Comparison of ENCODE assay signal across 8 mouse cellular contexts in the genomic region with DNA sequence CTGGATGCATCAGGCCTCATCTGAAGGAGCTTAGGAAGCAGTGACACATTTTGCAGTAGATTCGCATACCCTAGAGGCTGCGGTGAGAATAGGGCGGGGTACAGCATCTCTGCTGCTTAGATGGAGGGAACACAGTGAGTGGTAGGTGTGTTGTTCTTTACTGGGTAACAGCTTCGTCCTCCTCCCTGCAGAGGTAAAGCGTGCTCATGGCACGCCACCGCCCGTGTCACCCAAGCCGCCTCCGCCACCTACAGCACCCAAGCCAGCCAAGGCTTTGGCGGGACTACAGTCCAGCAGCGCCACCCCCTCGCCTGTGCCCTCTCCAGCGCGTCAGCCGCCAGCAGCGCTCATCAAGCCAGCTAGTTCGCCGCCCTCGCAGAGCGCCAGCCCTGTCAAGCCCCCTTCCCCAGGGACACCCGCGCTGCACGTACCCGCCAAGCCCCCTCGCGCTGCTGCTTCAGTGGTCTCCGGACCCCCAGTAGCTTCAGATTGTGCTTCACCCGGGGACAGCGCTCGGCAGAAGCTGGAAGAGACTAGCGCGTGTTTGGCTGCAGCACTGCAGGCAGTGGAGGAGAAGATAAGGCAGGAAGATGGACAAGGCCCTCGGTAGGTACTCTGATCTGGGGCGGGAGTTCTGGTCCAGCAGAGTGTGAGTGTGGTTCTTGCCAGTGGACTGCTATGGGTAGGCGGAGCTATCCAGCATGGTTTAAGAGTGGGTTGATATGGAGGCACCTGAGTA. TPM values are rescaled to one million over a fixed set of nuclear protein-coding genes. Genes with fewer than 3 reads are reported as not detected.
DNase-seq lines count a peak whose midpoint lies in the region; ATAC-seq and TF ChIP-seq lines count a peak whose summit lies in the region.

No protein-coding gene starts in this region.

- H3K36me3 ChIP-seq in forebrain, embryonic 10.5 days (replicated peaks), result peaks cover 93% of the 10 kb centered on the region
- peaks cover 83% of the 10 kb centered on the region for H3K36me3 ChIP-seq in forebrain, embryonic 15.5 days
- H3K36me3 ChIP-seq in ES-Bruce4 (ENCODE audit: control insufficient read depth, insufficient read depth, low read length, poor library complexity, severe bottlenecking), result peaks cover 14% of the 10 kb centered on the region
- peaks cover 62% of the 10 kb centered on the region for H3K36me3 ChIP-seq in embryonic facial prominence, embryonic 12.5 days
- peaks cover 60% of the 10 kb centered on the region for H3K36me3 ChIP-seq in hindbrain, postnatal 0 days (ENCODE audit: insufficient read depth, low read length)
- H3K36me3 ChIP-seq in midbrain, embryonic 14.5 days (ENCODE audit: control insufficient read depth, insufficient read depth, low read length), result peaks cover 100% of the 10 kb centered on the region

- DNase-seq in forebrain, embryonic 10.5 days (ENCODE audit: extremely low spot score, low spot score), result no peak
- peak; percentile 59 for DNase-seq in hindbrain, postnatal 0 days (ENCODE audit: low spot score)
- DNase-seq in midbrain, embryonic 14.5 days, result peak; percentile 60
- no peak for DNase-seq in spleen, postnatal 14 days (ENCODE audit: low spot score in 2 of 2)
- no peak for DNase-seq in thymus, postnatal 25 days

- WGBS in forebrain, embryonic 10.5 days, result 34% methylated on average over 36 of the region's 36 CpGs
- WGBS in forebrain, embryonic 15.5 days, result 30% methylated on average over 35 of the region's 36 CpGs
- 24% methylated on average over 36 of the region's 36 CpGs for WGBS in embryonic facial prominence, embryonic 12.5 days
- 34% methylated on average over 36 of the region's 36 CpGs for WGBS in hindbrain, postnatal 0 days
- 34% methylated on average over 36 of the region's 36 CpGs for WGBS in midbrain, embryonic 14.5 days

- no peak overlapping the region for H3K9ac ChIP-seq in forebrain, embryonic 15.5 days (replicated peaks)
- H3K9ac ChIP-seq in ES-Bruce4 (ENCODE audit: low read depth, poor library complexity, severe bottlenecking), result no peak overlapping the region
- peak overlapping the region; percentile 33 for H3K9ac ChIP-seq in embryonic facial prominence, embryonic 12.5 days
- peak overlapping the region; percentile 21; the same call in 1 of the 2 replicates for H3K9ac ChIP-seq in hindbrain, postnatal 0 days (replicated peaks; ENCODE audit: low read length)
- H3K9ac ChIP-seq in midbrain, embryonic 14.5 days (replicated peaks; ENCODE audit: low read length), result no peak overlapping the region; the same call in 1 of the 2 replicates

- 0 out of 2 replicates have a peak overlapping the region, but pooled peaks have one; percentile 11 for H3K4me3 ChIP-seq in forebrain, embryonic 10.5 days
- H3K4me3 ChIP-seq in forebrain, embryonic 15.5 days, result no peak overlapping the region
- H3K4me3 ChIP-seq in ES-Bruce4 (ENCODE audit: low read depth, low read length), result peak overlapping the region; percentile 18
- H3K4me3 ChIP-seq in embryonic facial prominence, embryonic 12.5 days, result 0 out of 2 replicates have a peak overlapping the region, but pooled peaks have one; percentile 14
- no peak overlapping the region for H3K4me3 ChIP-seq in hindbrain, postnatal 0 days (ENCODE audit: low read length)
- no peak overlapping the region for H3K4me3 ChIP-seq in midbrain, embryonic 14.5 days (replicated peaks; ENCODE audit: low read depth, low read length)

- no peak overlapping the region for H3K4me2 ChIP-seq in forebrain, embryonic 15.5 days (replicated peaks)
- peak overlapping the region; percentile 40 for H3K4me2 ChIP-seq in embryonic facial prominence, embryonic 12.5 days (replicated peaks)
- 0 out of 2 replicates have a peak overlapping the region, but pooled peaks have one; percentile 6 for H3K4me2 ChIP-seq in hindbrain, postnatal 0 days (ENCODE audit: low read depth, low read length)
- H3K4me2 ChIP-seq in midbrain, embryonic 14.5 days (ENCODE audit: low read length), result peak overlapping the region; percentile 19

- peaks cover 20% of the 10 kb centered on the region for H3K27me3 ChIP-seq in forebrain, embryonic 10.5 days (ENCODE audit: poor library complexity, severe bottlenecking)
- H3K27me3 ChIP-seq in forebrain, embryonic 15.5 days, result no peaks in the 10 kb centered on the region
- H3K27me3 ChIP-seq in ES-Bruce4 (ENCODE audit: control insufficient read depth, insufficient read depth, low read length, poor library complexity, severe bottlenecking), result no peaks in the 10 kb centered on the region
- H3K27me3 ChIP-seq in embryonic facial prominence, embryonic 12.5 days, result peaks cover 7% of the 10 kb centered on the region; the same call in 1 of the 2 replicates
- H3K27me3 ChIP-seq in hindbrain, postnatal 0 days (ENCODE audit: insufficient read depth, low read length), result no peaks in the 10 kb centered on the region
- H3K27me3 ChIP-seq in midbrain, embryonic 14.5 days (ENCODE audit: control insufficient read depth, insufficient read depth, low read length), result no peaks in the 10 kb centered on the region

- no peak for TF ChIP-seq POLR2A in ES-Bruce4 (IDR thresholded peaks at IDR 0.05; ENCODE audit: insufficient read depth, low read length)

- no peak for TF ChIP-seq CTCF in ES-Bruce4 (IDR thresholded peaks at IDR 0.05; ENCODE audit: low read depth, low read length)
- no peak for TF ChIP-seq CTCF in hindbrain, postnatal 0 days (IDR thresholded peaks at IDR 0.05; ENCODE audit: low read depth)

- peaks cover 16% of the 10 kb centered on the region for H3K4me1 ChIP-seq in forebrain, embryonic 10.5 days
- no peaks in the 10 kb centered on the region for H3K4me1 ChIP-seq in forebrain, embryonic 15.5 days
- H3K4me1 ChIP-seq in ES-Bruce4 (ENCODE audit: control insufficient read depth, insufficient read depth, low read length), result peaks cover 2% of the 10 kb centered on the region
- H3K4me1 ChIP-seq in embryonic facial prominence, embryonic 12.5 days, result peaks cover 13% of the 10 kb centered on the region
- H3K4me1 ChIP-seq in hindbrain, postnatal 0 days (ENCODE audit: insufficient read depth, low read length), result 0 out of 2 replicates have a peak, but pooled peaks cover 2% of the 10 kb centered on the region
- H3K4me1 ChIP-seq in midbrain, embryonic 14.5 days (ENCODE audit: control insufficient read depth, insufficient read depth, low read length), result no peaks in the 10 kb centered on the region

- no peaks in the 10 kb centered on the region for H3K9me3 ChIP-seq in forebrain, embryonic 10.5 days
- no peaks in the 10 kb centered on the region for H3K9me3 ChIP-seq in forebrain, embryonic 15.5 days
- no peaks in the 10 kb centered on the region for H3K9me3 ChIP-seq in ES-Bruce4 (replicated peaks; ENCODE audit: control insufficient read depth, insufficient read depth, low read length, poor library complexity, severe bottlenecking)
- no peaks in the 10 kb centered on the region for H3K9me3 ChIP-seq in embryonic facial prominence, embryonic 12.5 days
- H3K9me3 ChIP-seq in hindbrain, postnatal 0 days (ENCODE audit: low read length), result no peaks in the 10 kb centered on the region
- no peaks in the 10 kb centered on the region for H3K9me3 ChIP-seq in midbrain, embryonic 14.5 days (ENCODE audit: control insufficient read depth, low read length)

- ATAC-seq in forebrain, embryonic 15.5 days (replicated peaks), result no peak
- ATAC-seq in embryonic facial prominence, embryonic 12.5 days (ENCODE audit: insufficient number of reproducible peaks, insufficient read depth, low FRiP score, low TSS enrichment), result no peak
- ATAC-seq in hindbrain, postnatal 0 days, result peak; percentile 33
- no peak; the same call in 1 of the 2 replicates for ATAC-seq in midbrain, embryonic 14.5 days (ENCODE audit: low FRiP score, low TSS enrichment)

- no peak for TF ChIP-seq EP300 in ES-Bruce4 (IDR thresholded peaks at IDR 0.05; ENCODE audit: insufficient read depth, low read depth, low read length)

- no peak overlapping the region for H3K27ac ChIP-seq in forebrain, embryonic 10.5 days
- no peak overlapping the region for H3K27ac ChIP-seq in forebrain, embryonic 15.5 days (replicated peaks)
- no peak overlapping the region for H3K27ac ChIP-seq in ES-Bruce4 (ENCODE audit: insufficient read depth, low read length)
- H3K27ac ChIP-seq in embryonic facial prominence, embryonic 12.5 days, result no peak overlapping the region
- H3K27ac ChIP-seq in hindbrain, postnatal 0 days, result peak overlapping the region; percentile 67
- peak overlapping the region; percentile 20 for H3K27ac ChIP-seq in midbrain, embryonic 14.5 days (replicated peaks; ENCODE audit: low read depth, low read length)

RNA-seq across cellular contexts. Expression of gene Caskin1, which starts 18.1 kb away (rescaled TPM):
- polyA plus RNA-seq in forebrain, embryonic 10.5 days (2016; fragmentation: Nextera tagmentation; extraction: Ambion mirVana), result 3.8 and 4.3 TPM in 2 replicates
- 25.6 and 26.4 TPM in 2 replicates for polyA plus RNA-seq in forebrain, embryonic 15.5 days (2015; fragmentation: Nextera tagmentation; extraction: Ambion mirVana)
- 1.7 and 3.3 TPM in 2 replicates for polyA plus RNA-seq in ES-Bruce4 (2011; ENCODE audit: insufficient read depth, insufficient read length, low read depth, missing spikeins)
- 7.3 and 7.5 TPM in 2 replicates for polyA plus RNA-seq in embryonic facial prominence, embryonic 12.5 days (2016; fragmentation: Nextera tagmentation; extraction: Ambion mirVana)
- total RNA-seq in hindbrain, postnatal 0 days (2014; rRNA removed), result 152 and 163 TPM in 2 replicates
- polyA plus RNA-seq in hindbrain, postnatal 0 days (2015; fragmentation: Nextera tagmentation; extraction: Ambion mirVana), result 42.1 and 43.7 TPM in 2 replicates
- 34.8 and 37.5 TPM in 2 replicates for polyA plus RNA-seq in midbrain, embryonic 14.5 days (2014; fragmentation: Nextera tagmentation; extraction: Ambion mirVana)

RNA-seq across cellular contexts. Expression of gene Traf7, which starts 21.2 kb away (rescaled TPM):
- polyA plus RNA-seq in forebrain, embryonic 10.5 days (2016; fragmentation: Nextera tagmentation; extraction: Ambion mirVana), result 128 and 132 TPM in 2 replicates
- polyA plus RNA-seq in forebrain, embryonic 15.5 days (2015; fragmentation: Nextera tagmentation; extraction: Ambion mirVana), result 107 and 112 TPM in 2 replicates
- 145 and 168 TPM in 2 replicates for polyA plus RNA-seq in ES-Bruce4 (2011; ENCODE audit: insufficient read depth, insufficient read length, low read depth, missing spikeins)
- polyA plus RNA-seq in embryonic facial prominence, embryonic 12.5 days (2016; fragmentation: Nextera tagmentation; extraction: Ambion mirVana), result 98.5 and 103 TPM in 2 replicates
- 159 and 165 TPM in 2 replicates for total RNA-seq in hindbrain, postnatal 0 days (2014; rRNA removed)
- 64.0 and 66.1 TPM in 2 replicates for polyA plus RNA-seq in hindbrain, postnatal 0 days (2015; fragmentation: Nextera tagmentation; extraction: Ambion mirVana)
- polyA plus RNA-seq in midbrain, embryonic 14.5 days (2014; fragmentation: Nextera tagmentation; extraction: Ambion mirVana), result 86.2 and 90.8 TPM in 2 replicates

RNA-seq across cellular contexts. Expression of gene Rab26, which starts 27.5 kb away (rescaled TPM):
- 1.9 and 3.5 TPM in 2 replicates for polyA plus RNA-seq in forebrain, embryonic 10.5 days (2016; fragmentation: Nextera tagmentation; extraction: Ambion mirVana)
- 5.7 and 6.6 TPM in 2 replicates for polyA plus RNA-seq in forebrain, embryonic 15.5 days (2015; fragmentation: Nextera tagmentation; extraction: Ambion mirVana)
- 1.2 and 1.5 TPM in 2 replicates for polyA plus RNA-seq in ES-Bruce4 (2011; ENCODE audit: insufficient read depth, insufficient read length, low read depth, missing spikeins)
- 3.6 and 3.7 TPM in 2 replicates for polyA plus RNA-seq in embryonic facial prominence, embryonic 12.5 days (2016; fragmentation: Nextera tagmentation; extraction: Ambion mirVana)
- total RNA-seq in hindbrain, postnatal 0 days (2014; rRNA removed), result 2.7 and 4.0 TPM in 2 replicates
- polyA plus RNA-seq in hindbrain, postnatal 0 days (2015; fragmentation: Nextera tagmentation; extraction: Ambion mirVana), result 10.6 and 14.7 TPM in 2 replicates
- 4.9 and 6.5 TPM in 2 replicates for polyA plus RNA-seq in midbrain, embryonic 14.5 days (2014; fragmentation: Nextera tagmentation; extraction: Ambion mirVana)

RNA-seq across cellular contexts. Expression of gene Mlst8, which starts 27.6 kb away (rescaled TPM):
- polyA plus RNA-seq in forebrain, embryonic 10.5 days (2016; fragmentation: Nextera tagmentation; extraction: Ambion mirVana), result 36.8 and 40.0 TPM in 2 replicates
- polyA plus RNA-seq in forebrain, embryonic 15.5 days (2015; fragmentation: Nextera tagmentation; extraction: Ambion mirVana), result 35.2 and 36.4 TPM in 2 replicates
- polyA plus RNA-seq in ES-Bruce4 (2011; ENCODE audit: insufficient read depth, insufficient read length, low read depth, missing spikeins), result 20.4 and 22.8 TPM in 2 replicates
- 32.8 and 35.0 TPM in 2 replicates for polyA plus RNA-seq in embryonic facial prominence, embryonic 12.5 days (2016; fragmentation: Nextera tagmentation; extraction: Ambion mirVana)
- total RNA-seq in hindbrain, postnatal 0 days (2014; rRNA removed), result 45.9 and 55.3 TPM in 2 replicates
- 26.3 and 26.4 TPM in 2 replicates for polyA plus RNA-seq in hindbrain, postnatal 0 days (2015; fragmentation: Nextera tagmentation; extraction: Ambion mirVana)
- polyA plus RNA-seq in midbrain, embryonic 14.5 days (2014; fragmentation: Nextera tagmentation; extraction: Ambion mirVana), result 36.2 and 43.0 TPM in 2 replicates

RNA-seq across cellular contexts. Expression of gene Bricd5, which starts 32.8 kb away (rescaled TPM):
- polyA plus RNA-seq in forebrain, embryonic 10.5 days (2016; fragmentation: Nextera tagmentation; extraction: Ambion mirVana), result 0.23 and 0.25 TPM in 2 replicates
- polyA plus RNA-seq in forebrain, embryonic 15.5 days (2015; fragmentation: Nextera tagmentation; extraction: Ambion mirVana), result 0.40 TPM in 1 of 2 replicates, not detected in the other
- not detected in 2 replicates for polyA plus RNA-seq in ES-Bruce4 (2011; ENCODE audit: insufficient read depth, insufficient read length, low read depth, missing spikeins)
- 1.7 TPM in 1 of 2 replicates, not detected in the other for polyA plus RNA-seq in embryonic facial prominence, embryonic 12.5 days (2016; fragmentation: Nextera tagmentation; extraction: Ambion mirVana)
- total RNA-seq in hindbrain, postnatal 0 days (2014; rRNA removed), result 0.47 and 4.0 TPM in 2 replicates
- polyA plus RNA-seq in hindbrain, postnatal 0 days (2015; fragmentation: Nextera tagmentation; extraction: Ambion mirVana), result 1.3 and 1.4 TPM in 2 replicates
- polyA plus RNA-seq in midbrain, embryonic 14.5 days (2014; fragmentation: Nextera tagmentation; extraction: Ambion mirVana), result 0.45 TPM in 1 of 2 replicates, not detected in the other

Comparison
In these comparisons a context has a peak if more than half of its experiments do, and no peak if none do; other contexts are left out.
1. H3K4me3 ChIP-seq: peak in forebrain, embryonic 10.5 days (single experiment), ES-Bruce4 (single experiment) and embryonic facial prominence, embryonic 12.5 days (single experiment); none in forebrain, embryonic 15.5 days (single experiment), hindbrain, postnatal 0 days (single experiment) and midbrain, embryonic 14.5 days (single experiment).
2. DNase-seq: peak in hindbrain, postnatal 0 days (single experiment) and midbrain, embryonic 14.5 days (single experiment); none in forebrain, embryonic 10.5 days (single experiment), spleen, postnatal 14 days (0 of 2) and thymus, postnatal 25 days (single experiment).
3. H3K27ac ChIP-seq: peak in hindbrain, postnatal 0 days (single experiment) and midbrain, embryonic 14.5 days (single experiment); none in forebrain, embryonic 10.5 days (single experiment), forebrain, embryonic 15.5 days (single experiment), ES-Bruce4 (single experiment) and embryonic facial prominence, embryonic 12.5 days (single experiment).
4. H3K9ac ChIP-seq: peak in embryonic facial prominence, embryonic 12.5 days (single experiment) and hindbrain, postnatal 0 days (single experiment); none in forebrain, embryonic 15.5 days (single experiment), ES-Bruce4 (single experiment) and midbrain, embryonic 14.5 days (single experiment).